Mouse (Mus musculus) liver, adult 2 months (tissue): ENCODE results near the gene Fads6. TPM values are rescaled to one million over a fixed set of nuclear protein-coding genes. Genes with fewer than 3 reads are reported as not detected.
A peak's percentile ranks its signal among the peaks of the same experiment; 100 is the strongest.

Experiments used
- DNase-seq: peaks from one replicate; pipeline ENCODE4 v3.0.0-alpha.2; 2011; ENCODE audit warnings: low read depth, low spot score; ENCODE audit errors: extremely low read depth
- H3K27ac ChIP-seq: fragments of 200-500 bp; replicated peaks from 2 replicates; pipeline ENCODE4 v1.5.1; 2012; ENCODE audit warnings: low read depth, mild to moderate bottlenecking, control low read depth, inconsistent platforms, low read length; ENCODE audit not compliant: insufficient read depth
- H3K27me3 ChIP-seq: fragments of 200-500 bp; 2 replicates; pipeline ENCODE4 v1.6.1; 2012; ENCODE audit warnings: mild to moderate bottlenecking, moderate library complexity, low read length, inconsistent platforms; ENCODE audit not compliant: control insufficient read depth, insufficient read depth
- H3K36me3 ChIP-seq: fragments of 200-500 bp; 2 replicates; pipeline ENCODE4 v1.6.1; 2012; ENCODE audit warnings: low read length, inconsistent platforms; ENCODE audit not compliant: control insufficient read depth, insufficient read depth
- H3K4me1 ChIP-seq: fragments of 200-500 bp; 2 replicates; pipeline ENCODE4 v1.6.1; 2011; ENCODE audit warnings: low read length; ENCODE audit not compliant: control insufficient read depth, insufficient read depth
- H3K4me3 ChIP-seq: fragments of 200-500 bp; 2 replicates; pipeline ENCODE4 v1.5.1; 2011; ENCODE audit warnings: low read depth, mild to moderate bottlenecking, control low read depth, low read length, moderate library complexity; ENCODE audit not compliant: insufficient read depth
- H3K79me2 ChIP-seq: fragments of 200-500 bp; 2 replicates; pipeline ENCODE4 v1.6.1; 2012; ENCODE audit warnings: inconsistent platforms, mild to moderate bottlenecking, low read length, moderate library complexity; ENCODE audit not compliant: control insufficient read depth, insufficient read depth
- H3K9ac ChIP-seq: fragments of 200-500 bp; 2 replicates; pipeline ENCODE4 v1.6.1; 2012; ENCODE audit warnings: low read depth, mild to moderate bottlenecking, control low read depth, inconsistent platforms, low read length
- CTCF ChIP-seq: fragments of 200-500 bp; IDR thresholded peaks from 2 replicates; pipeline ENCODE4 v1.5.1; 2011; ENCODE audit warnings: low read depth, low read length, control low read depth
- POLR2A ChIP-seq: fragments of 200-500 bp; IDR thresholded peaks from 2 replicates; pipeline ENCODE4 v1.6.1; 2011; ENCODE audit warnings: low read length, control low read depth; ENCODE audit not compliant: insufficient read depth; ENCODE audit errors: extremely low read depth
- WGBS: fragments of 180-500 bp; shearing (Covaris S2); methylation state at CpG from one replicate; pipeline ENCODE4 v1.1.7; 2018; 5-methylcytosine and 5-hydroxymethylcytosine counted together
- polyA plus RNA-seq: library from polyadenylated mRNA; depleted of rRNA; stranded (reverse); fragments of >200 nt; gene quantifications from 2 replicates; pipeline ENCODE4 v1.2.3, GENCODE M21; 2012
- total RNA-seq: library from RNA; depleted of rRNA; stranded (reverse); fragments of >200 nt; gene quantifications from 2 replicates; pipeline ENCODE4 v1.2.3, GENCODE M21; 2014

The Fads6 gene
- total and polyA plus RNA-seq, 2 experiments = 55.3 to 56.1 TPM

GRCm38 (mm10) chr11:115236570-115236969 lies 60.9 kb downstream of the Fads6 start:
- H3K36me3 ChIP-seq = no peaks in the 10 kb centered on the region
- H3K27ac ChIP-seq = no peak overlapping the region
- DNase-seq = no peak
- no peak overlapping the region for H3K9ac ChIP-seq
- 81% methylated on average over 5 of the region's 5 CpGs for WGBS
- H3K4me3 ChIP-seq = no peak overlapping the region
- H3K4me1 ChIP-seq = peaks cover 2% of the 10 kb centered on the region; the same call in 1 of the 2 replicates
- TF ChIP-seq CTCF (no peak), POLR2A (no peak)
- H3K27me3 ChIP-seq = no peaks in the 10 kb centered on the region
- no peaks in the 10 kb centered on the region for H3K79me2 ChIP-seq

- no peaks in the 10 kb centered on the region; the same call in 1 of the 2 replicates for H3K36me3 ChIP-seq
- no peak overlapping the region for H3K4me3 ChIP-seq
- DNase-seq = no peak
- H3K27me3 ChIP-seq = no peaks in the 10 kb centered on the region
- peaks cover 2% of the 10 kb centered on the region; the same call in 1 of the 2 replicates for H3K4me1 ChIP-seq
- H3K27ac ChIP-seq = no peak overlapping the region
- no peak for TF ChIP-seq POLR2A
- TF ChIP-seq CTCF = no peak
- WGBS = 91% methylated on average over 15 of the region's 15 CpGs
- no peak overlapping the region for H3K9ac ChIP-seq
- no peaks in the 10 kb centered on the region for H3K79me2 ChIP-seq
Observed at GRCm38 (mm10) chr11:115234320-115235044, 63.0 kb downstream of the Fads6 start.

GRCm38 (mm10) chr11:115233526-115234290 lies 63.8 kb downstream of the Fads6 start:
- Histone ChIP-seq H3K4me1 (peaks cover 2% of the 10 kb centered on the region; the same call in 1 of the 2 replicates), H3K9ac (no peak overlapping the region), H3K4me3 (no peak overlapping the region), H3K27me3 (no peaks in the 10 kb centered on the region), H3K27ac (no peak overlapping the region), H3K36me3 (no peaks in the 10 kb centered on the region; the same call in 1 of the 2 replicates), H3K79me2 (no peaks in the 10 kb centered on the region)
- WGBS = 95% methylated on average over 20 of the region's 20 CpGs
- no peak for DNase-seq
- TF ChIP-seq POLR2A (no peak), CTCF (peak; percentile 22; the same call in 1 of the 2 replicates)

GRCm38 (mm10) chr11:115232889-115233288 lies 64.6 kb downstream of the Fads6 start:
- TF ChIP-seq POLR2A = no peak
- no peak for TF ChIP-seq CTCF
- Histone ChIP-seq H3K4me3 (no peak overlapping the region), H3K36me3 (no peaks in the 10 kb centered on the region; the same call in 1 of the 2 replicates), H3K27me3 (no peaks in the 10 kb centered on the region), H3K9ac (no peak overlapping the region), H3K27ac (no peak overlapping the region), H3K79me2 (no peaks in the 10 kb centered on the region), H3K4me1 (peaks cover 2% of the 10 kb centered on the region; the same call in 1 of the 2 replicates)
- DNase-seq = no peak
- WGBS = 99% methylated on average over 5 of the region's 5 CpGs

- Histone ChIP-seq H3K4me3 (no peak overlapping the region), H3K4me1 (peaks cover 2% of the 10 kb centered on the region; the same call in 1 of the 2 replicates), H3K79me2 (no peaks in the 10 kb centered on the region), H3K27ac (no peak overlapping the region), H3K36me3 (no peaks in the 10 kb centered on the region; the same call in 1 of the 2 replicates), H3K27me3 (no peaks in the 10 kb centered on the region), H3K9ac (no peak overlapping the region)
- DNase-seq = no peak
- TF ChIP-seq POLR2A = no peak
- TF ChIP-seq CTCF = no peak
- WGBS = 89% methylated on average over 9 of the region's 9 CpGs
Observed at GRCm38 (mm10) chr11:115231924-115232323, 65.5 kb downstream of the Fads6 start.
